Mouse (Mus musculus) WW6 (cell line): ENCODE data around the gene Trabd2b.

Experiments
- DNase-seq: peaks from one replicate; pipeline ENCODE4 v3.0.0-alpha.2; 2013; ENCODE audit warnings: low read depth, low spot score

Trabd2b gene

DNA sequence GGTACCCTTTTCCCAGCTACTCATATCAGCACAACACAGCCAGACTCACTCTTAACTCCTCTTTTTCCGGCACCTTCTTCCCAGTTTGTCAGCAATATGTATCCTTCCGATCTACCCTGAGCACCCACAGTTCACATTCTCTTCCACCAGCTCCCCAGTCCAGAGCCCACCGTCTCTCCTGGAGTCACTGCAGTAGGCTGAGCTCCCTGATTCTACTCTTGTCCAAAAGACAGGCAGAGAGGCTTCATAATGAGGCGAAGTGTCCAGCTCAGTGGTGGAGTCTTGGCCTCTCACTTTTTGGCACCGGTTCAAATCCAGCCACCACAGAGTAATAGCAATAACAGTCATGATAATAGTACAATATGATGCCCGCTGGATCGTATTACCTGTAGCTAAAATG, 133.5 kb downstream of the Trabd2b start:
- no peak for DNase-seq

DNA sequence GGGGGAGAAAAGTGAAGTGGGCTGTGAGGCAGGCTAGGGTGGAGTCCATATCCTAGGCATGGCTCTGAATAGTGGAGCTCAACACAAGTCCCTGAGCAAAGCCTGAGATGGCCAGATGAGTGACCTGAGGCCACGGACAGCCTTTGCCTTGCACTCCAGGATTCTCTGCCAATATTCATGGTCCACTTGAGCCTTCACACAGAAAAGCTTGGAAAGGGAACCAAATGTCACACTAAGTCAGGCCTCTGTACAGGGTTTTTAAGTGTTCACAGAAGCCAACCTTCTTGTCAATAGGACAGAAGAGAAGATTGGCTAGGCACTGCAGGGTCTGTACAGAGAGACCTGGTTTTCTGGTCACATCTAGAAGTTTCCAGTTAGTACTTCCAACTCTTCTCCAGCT, 134.7 kb downstream of the Trabd2b start:
- DNase-seq, result no peak

DNA sequence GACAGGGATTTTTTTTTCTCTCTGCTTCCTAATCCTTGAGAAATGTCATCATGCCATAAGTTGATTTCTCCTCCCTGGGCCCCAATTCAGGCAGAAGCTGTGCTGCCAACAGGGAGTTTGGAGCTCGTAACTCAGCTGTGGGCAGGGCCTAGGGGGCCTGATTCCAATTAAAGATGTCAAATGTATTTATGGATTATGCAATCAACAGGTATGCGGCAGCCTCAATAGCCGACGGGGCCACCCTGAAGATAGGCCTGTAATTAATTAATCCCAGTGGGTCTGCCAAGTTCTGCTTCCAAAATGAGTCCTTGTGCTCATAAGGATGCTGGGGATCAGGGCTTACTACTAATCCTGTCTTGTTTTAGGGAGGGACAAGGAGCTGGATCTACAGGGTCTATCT, 135.6 kb downstream of the Trabd2b start:
- no peak for DNase-seq

DNA sequence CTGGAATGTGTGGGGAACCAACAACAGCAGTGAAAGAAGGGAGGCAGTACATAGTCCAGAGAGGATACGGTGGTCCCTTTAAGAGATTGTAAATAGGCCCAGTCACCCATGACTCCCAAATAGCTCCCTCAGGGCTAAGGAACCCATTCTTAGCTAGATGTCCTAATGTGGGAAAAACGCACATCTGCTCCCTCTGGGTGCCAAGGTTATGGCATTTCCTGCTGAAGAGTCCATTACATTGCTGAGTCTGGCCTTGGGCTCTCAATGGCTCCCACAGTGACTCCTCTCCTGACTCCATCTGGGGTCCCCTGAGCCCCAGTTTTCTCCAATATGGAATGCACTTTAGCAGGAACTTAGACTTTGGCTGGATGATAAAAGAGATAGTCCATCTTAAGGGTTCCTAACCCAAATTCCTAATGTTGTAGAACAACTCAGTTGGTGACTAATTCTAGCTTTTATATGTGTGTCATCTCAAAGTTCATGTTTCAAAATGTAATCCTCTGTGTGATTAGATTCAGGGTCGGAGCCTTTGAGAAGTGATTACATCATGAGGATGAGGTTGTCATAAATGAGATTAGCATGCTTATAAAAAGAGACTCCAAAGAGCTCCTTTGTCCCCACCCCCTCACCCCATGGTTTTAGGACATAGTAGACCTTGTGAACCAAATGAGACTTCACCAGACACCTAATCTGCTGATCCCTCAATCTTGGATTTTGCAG, 139.1 kb downstream of the Trabd2b start:
- DNase-seq, result no peak

DNA sequence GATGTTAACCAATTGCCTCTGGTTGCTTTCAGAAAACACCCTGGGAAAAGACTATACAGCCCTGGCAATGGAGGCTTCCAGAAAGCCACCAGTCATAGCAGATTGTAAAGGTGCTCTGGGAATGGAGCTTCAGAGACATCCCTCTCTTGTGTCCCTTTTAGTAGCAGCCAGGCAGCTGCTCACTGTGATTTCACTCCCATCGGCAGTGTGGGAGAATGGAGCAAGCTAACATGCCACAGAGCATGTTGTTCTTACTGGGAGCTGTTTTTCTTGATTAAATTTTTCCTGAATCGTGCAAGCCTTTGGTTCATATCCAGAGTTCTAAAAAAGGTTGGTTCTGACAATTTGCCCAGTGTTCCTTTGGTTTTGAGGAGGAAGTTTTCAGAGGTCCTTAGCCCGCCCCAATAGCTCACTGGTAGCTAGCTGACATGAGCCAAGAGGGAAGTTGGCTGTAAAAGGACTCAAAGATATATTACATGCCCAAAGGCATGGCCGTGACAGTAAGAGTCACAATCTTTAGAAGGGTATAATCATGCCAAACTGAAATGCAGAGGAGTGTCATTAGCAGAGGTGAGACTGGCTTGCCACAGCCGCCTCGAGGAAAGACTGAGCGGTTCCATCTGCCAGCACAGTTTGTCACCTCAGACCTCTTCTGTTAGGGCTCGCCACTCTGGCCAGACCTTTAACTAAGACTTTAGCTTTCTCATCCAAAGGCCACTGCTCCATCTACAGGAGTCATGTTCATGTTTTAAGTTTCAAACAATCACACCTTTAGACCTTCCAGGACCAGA, 141.3 kb downstream of the Trabd2b start:
- DNase-seq, result no peak

DNA sequence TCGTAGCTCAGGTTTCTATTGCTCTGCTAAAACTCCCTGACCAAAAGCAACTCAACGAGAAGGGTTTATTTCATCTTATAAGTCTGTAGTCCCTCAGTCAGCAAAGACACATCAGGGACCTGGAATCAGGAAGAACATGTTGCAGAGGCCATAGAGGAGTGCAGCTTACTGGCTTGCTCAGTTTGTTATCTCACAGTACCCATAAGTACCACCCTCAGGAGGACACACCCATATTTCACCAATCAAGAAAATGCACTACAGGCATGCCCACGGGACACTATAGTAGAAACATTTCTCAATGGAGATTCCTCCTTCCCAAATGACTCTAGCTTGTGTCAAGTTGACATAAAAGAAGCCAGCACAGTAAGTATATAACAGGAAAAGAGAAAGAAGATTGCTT, 143.0 kb downstream of the Trabd2b start:
- no peak for DNase-seq

DNA sequence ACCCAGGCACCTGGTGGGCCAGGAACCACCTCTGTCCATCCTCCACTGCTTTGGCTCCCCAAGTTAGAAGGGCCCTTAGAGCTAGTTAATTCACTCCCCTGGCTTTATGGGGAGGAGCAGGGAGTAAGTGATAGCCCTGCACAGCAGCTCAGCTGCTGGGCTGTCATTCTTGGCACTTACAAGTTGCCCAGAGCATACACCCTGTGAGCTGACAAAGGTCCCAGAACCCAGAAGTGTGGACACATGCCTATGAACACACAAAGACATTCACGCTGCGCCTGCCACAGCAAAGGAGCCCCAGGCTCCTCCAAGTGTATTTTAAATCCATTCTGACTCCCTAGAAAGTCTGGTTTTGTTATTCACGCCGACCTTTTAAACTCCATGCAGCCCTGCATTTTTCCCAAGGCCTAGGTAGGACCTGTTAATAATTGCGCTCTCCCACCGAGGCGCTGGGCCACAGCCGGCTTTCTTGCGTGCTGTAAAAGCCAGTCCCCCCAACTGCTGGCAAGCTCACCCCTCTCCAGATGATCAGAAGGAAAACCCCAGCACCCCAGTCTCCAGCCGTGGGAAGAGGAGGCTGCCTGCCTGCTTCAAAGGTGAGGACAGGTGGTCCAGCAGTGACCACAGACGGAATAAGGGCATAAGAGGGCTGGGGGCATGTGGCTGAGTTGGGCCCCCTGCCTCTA, 144.1 kb downstream of the Trabd2b start:
- DNase-seq, result no peak

DNA sequence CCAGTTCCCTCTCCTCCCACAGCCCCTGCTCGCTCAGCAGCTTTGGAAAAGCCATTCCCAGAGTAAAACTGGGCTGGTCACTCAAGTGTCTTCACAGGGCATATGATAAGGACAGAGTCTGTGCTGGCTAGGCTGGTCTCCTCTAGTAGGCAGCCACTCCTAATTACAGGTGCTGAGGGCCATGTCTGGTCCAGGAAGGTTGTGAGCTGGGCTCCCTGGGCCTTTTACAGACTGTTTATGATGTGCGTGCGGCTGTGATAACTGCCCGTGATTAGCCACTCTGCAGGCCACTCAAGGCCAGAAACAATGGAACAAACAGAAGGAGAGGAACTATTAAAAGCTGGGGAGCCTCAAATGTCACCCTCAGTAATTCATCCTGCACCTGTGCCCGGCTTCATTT, 150.4 kb downstream of the Trabd2b start:
- no peak for DNase-seq

DNA sequence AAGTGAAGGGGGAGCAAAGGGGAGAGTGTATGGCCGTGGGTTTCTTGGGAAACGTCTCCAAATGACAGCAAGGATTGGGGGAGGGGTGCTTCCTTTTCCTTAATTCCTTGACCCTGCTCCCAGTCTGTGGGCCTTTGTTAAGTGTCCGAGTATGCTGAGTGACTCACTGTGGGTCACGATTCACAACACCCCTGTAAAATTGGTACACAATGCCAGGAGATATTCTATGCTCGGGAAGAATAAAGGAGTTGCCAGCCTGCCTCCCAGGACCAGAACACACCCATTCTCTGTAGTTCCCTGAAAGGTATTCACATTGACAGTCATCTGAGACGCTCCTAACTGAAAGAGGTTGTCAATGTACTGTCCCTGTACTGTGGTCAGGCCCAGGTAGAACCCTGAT, 151.2 kb downstream of the Trabd2b start:
- DNase-seq, result no peak

DNA sequence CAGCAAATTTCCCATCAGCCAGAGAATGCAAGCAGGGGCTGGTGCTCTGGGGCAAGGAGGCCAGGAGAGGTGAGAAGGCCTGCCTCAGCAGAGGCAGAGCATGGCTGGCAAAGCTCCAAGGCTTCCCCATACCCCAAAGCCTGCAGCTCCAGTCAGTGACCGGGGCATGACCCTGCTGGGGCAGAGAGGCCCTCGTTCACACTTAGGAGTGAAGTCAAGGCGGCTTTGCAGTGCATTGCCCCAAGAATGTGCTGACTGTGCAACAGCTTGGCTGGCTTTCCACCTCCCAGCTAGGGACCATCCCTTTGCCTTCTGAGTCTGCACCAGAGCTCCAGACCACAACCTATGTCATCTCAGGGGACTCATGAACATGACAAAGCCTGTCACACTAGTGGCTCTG, 152.0 kb downstream of the Trabd2b start:
- no peak for DNase-seq

DNA sequence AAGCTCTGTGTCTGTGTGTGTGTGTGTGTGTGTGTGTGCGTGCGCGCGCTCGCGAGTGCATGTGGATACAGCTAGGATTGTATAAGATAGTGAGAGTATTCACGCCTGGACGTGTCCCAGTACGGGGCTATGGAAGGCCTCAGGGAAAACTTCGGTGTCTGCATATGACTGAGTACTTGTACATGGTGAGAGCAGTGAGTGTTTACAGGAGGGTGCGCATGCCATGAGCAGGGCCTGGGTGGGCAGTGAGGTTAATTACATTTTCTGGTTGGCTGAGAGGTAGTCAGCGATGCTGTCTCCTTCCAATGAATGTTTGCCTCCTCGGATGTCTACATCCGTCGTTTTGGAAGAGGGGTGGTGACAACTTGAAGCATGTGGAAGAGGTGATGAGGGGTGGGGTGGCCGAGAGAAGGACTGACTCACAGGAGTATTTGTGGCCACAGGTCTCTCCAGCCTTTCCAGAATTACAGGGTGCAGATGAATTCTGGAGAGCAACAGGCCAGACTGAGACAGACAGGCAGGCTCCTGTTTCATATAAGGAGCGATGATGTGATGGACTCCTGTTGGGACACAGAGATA, 154.2 kb downstream of the Trabd2b start:
- DNase-seq, result no peak

DNA sequence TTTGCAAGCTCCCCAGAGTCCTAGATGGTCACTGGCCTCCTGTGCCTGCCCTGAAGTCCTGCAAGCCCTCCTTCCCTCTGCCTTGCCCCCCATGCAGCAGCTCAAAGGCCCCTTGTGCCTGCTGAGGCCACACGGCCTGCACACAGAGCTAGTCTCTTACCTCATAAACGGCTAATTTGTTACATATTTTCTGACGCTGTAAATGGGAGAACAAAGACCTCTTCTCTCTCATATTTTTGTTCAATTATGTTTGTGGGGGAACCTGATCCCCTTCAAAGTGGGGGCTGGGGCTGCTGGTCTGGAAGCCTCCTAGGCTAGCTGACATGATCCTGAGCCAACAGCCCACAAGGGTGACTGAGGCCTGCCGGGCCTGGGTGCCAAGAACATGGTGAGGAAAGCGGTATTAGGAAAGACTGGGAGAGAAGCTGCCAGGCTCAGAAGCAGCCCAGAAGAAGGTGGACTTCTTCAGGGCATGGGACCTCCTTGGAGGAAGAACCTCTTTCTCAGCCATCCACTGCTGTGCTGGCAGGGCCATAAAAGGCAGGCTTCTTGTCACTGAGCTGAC, 157.7 kb downstream of the Trabd2b start:
- DNase-seq, result no peak

DNA sequence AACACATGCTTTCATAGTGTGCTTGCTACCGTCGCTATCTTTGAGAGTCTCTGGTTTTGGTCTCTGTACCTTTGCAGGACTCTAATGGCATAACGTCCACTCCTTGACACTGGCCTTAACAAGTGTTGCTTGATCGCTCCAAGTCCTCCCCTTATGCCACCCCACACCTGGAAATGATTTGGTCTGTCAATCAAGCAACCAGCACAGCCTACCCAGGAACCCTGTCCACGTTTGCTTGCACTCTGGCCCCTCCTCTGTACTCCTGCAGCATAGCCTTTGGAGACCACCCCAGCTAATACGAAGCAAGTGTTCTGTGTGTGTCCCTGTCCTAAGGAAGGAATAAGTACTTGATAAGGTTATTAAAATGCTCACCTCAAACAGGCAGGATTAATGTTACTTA, 161.1 kb downstream of the Trabd2b start:
- DNase-seq, result no peak

DNA sequence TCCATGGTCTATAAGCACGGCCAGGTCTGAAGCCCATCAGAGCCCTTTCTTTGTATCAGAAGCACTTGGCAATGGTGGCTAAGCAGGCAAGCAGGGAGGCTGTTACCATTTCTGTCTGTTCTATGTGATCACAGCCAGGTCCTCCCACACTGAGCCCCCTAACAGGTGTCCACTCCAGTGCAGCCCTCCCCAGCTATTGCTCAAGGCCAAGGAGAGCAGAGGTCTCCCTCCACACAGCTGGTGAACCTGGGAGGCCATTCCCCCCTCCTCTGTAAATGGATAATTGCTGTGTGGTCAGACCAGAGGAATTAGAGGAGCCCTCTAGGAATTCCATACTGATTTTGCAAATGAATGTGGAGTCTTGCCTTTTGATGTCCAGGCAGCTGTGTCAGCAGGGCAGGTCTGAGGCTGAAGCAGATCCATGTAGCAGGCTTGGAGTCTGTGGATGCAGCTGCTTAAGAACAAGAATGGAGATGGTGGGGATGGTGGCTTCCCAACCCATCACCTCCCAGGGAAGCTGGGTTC, 161.6 kb downstream of the Trabd2b start:
- no peak for DNase-seq

DNA sequence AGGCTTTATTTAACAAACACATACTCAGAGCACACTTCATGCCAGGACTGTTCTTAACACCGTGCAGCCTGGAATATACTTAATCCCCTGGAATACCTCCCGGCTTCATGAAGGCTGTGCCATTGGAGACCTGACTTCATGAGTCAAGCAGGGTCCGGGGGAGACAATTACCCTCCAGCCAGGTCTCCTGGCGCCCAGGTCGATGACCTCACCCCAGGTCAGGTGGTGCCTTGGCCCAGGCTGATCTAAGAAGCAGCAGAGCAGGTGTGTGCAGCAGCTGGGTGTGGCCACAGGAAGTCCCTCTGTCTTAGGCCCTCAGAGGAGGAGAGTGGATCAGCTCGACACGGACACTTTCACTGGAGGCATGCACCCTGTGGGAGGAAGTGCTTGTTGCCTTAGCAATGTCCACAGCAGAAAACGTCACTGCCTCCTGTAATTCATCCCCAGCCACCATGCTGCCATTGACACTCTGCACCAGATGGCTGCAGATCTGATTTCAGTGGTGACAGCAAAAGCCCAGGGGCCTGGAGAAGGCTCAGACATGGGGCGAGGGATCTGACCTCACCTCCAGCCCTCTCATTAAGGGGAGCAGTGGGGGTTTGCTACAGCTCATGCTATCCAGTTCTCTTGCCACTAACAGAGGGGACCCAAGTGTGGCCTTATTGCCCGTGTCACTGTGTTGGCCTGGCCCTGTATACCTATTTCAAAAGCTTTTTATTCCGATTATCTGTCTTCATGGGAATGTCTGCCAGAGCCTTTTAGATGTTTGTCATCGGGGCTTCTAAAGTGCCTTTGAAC, 171.8 kb downstream of the Trabd2b start:
- no peak for DNase-seq

DNA sequence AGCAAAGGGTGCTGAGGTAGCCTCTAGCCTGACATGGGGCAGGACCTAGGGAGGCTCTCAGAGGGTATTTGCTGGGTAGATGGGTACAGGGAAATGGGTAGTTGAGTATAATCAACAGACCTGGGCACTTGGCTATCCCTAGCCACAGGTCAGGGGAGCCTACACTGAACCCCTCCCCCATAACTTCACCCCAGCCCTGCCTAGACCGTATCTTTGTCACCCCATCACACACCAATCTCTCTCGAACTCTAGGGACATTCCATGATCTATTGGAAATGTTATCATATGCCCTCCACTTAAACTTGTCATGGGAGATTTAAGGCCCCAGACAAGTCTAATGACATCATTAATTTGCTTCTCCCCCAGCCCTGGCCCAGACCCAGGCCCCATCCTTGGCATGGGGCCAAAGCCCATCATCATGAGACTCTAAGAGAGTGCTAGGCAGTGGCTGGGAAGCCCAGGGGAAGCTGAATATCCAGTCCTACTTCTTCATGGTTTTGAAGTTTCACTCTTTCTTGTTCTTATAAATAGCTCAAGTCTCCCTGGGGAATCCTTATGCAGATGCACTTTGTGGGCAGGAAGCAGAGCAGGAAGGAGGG, 177.1 kb downstream of the Trabd2b start:
- DNase-seq, result no peak

DNA sequence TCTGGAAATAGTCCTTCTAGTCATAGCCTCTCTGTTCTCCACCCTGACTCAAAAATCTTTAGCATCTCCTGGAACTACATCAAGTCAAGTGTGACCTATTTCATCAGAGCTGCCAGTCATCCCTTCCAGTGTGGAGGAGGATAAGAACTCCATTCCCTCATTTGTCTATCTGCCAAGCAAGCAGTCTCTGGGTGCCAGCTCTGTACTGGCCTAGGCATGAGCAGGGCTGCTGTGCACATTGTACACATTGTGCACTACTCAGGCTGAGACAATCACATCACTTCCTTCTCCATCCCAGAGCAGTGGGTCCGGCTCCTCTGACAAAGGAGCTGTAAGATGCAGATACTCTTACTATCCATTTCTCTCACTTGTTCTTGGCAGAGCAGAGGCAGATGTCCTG, 178.2 kb downstream of the Trabd2b start:
- DNase-seq, result no peak

DNA sequence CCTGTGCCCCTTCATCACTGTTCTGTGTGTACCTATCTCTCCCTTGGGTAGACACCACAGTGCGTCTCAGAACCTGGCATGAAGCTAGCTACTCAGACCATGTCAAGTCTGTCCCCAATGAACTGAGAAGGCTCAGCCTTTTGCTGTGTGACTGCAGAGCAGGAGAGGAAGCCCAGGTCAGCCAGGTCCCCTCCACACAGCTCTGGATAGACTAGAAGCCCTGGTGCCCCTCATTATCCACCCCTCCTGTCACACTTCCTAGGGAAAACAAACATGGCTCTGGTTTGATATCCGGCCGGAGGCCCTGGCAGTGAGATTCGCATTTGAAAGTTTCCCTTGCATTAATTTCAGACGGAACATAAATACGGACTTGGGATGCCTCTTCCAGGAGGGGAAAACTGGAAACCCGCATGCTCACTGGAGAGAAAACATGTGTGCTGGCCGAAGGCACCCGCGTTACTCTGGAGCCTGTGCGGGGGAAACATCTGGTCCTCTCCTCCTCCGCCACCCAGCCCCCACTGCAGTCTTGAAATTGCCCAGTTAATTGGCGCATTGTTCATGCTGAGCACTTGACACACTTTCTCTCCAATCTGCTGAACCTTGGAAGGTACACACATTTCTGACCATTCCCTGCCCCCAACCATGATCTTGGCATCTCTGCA, 187.2 kb downstream of the Trabd2b start:
- DNase-seq, result no peak

DNA sequence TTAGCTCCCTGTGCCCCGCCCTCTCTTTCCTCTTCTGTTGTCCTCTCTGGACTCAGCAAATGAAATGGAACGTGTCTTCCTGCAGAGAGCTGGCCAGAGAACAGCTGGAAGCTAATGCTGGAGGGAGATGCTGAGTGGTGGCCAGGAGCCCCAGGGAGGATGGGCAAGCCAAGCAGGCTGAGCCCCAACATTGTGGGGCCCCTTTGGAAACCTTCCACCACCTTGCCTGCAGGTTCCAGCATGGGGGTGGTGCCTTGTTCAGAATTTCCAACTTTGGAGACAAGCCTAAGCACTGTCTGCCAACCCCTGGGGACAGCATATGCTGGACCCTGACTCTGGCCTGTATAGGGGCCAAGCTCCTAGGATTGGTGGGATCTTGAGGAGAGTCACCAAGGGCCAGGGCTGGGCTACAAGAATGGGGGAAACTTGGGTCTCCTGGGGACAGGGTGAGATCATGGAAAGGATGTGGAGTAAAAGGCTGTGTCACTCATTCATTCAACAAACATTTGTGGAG, 188.7 kb downstream of the Trabd2b start:
- DNase-seq, result no peak

DNA sequence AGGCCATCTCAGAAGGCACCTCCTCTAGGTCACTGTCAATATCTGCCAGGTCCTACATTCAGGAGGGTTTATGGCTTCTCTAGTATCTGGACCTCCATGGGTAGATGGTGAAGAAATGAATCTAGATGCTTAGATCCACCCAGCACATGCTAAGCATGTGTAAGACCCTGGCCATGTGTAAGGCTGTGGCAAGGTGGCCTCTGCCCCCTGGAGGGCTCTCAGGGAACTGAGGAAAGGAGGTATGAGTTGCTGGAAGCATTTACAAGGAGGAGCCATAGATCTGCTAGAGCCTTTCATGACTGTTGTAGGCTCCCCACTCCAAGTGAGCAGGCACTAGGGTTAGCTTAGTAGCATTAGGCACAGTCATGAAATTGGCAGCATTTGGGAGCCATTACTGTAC, 192.6 kb downstream of the Trabd2b start:
- DNase-seq, result no peak
